Mouse (Mus musculus): ENCODE measurements around the gene Pabpc6.

DNA sequence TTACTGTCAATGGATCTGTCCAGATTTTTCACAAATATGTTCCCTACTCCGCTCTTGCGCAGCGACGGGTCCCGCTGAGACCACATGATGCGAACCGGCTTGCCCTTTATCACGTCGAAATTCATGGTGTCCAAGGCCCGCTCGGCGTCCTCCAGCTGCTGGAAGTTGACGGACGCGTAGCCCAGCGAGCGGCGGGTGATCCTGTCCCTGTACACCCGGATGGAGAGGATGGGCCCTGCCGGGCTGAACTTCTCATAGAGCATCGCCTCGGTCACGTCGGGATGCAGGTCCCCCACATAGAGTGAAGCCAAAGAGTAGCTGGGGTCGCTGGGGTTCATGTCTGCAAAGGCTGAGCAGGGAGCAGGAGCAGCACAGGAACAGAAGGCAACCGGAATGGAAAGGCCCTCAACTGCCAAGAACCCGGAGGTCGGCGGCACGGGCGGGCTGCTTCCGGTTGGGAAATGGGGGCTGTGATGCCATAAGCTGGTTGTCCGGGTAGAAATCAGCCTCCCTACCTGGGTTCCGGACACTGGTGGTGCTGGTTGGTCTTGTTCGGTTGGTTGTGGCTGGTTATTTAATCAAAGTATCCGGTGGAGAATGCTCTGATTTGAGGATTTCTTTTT lies at the start of gene Pabpc6:
- TF ChIP-seq CTCF (IDR thresholded peaks at IDR 0.05; ENCODE audit: control insufficient read depth, insufficient read depth, insufficient read length) (no peak), MAX (IDR thresholded peaks at IDR 0.05) (no peak), USF1 (IDR thresholded peaks at IDR 0.05; ENCODE audit: low read depth) (no peak), MYOG (IDR thresholded peaks at IDR 0.05; ENCODE audit: control insufficient read depth, extremely low read depth, insufficient read length) (no peak), CEBPB (IDR thresholded peaks at IDR 0.05; ENCODE audit: low read depth) (no peak), FOSL1 (IDR thresholded peaks at IDR 0.05; ENCODE audit: insufficient read depth, low read length, poor library complexity, severe bottlenecking) (no peak)
